Mouse (Mus musculus): Measurements from ENCODE around the gene Olfr794.

Olfr794 gene

GRCm38 (mm10) chr10:129567355-129567754, at the start of gene Olfr794:
Gene Olfr794 (plus strand): TSS chr10:129567655.
- no peak for DNase-seq (ENCODE audit: extremely low read depth, low read depth, low spot score)

- DNase-seq (ENCODE audit: extremely low read depth, low read depth, low spot score), result no peak
These were observed 46.0 kb upstream of the Olfr794 start, which contains the start of gene Olfr791 for GRCm38 (mm10) chr10:129521492-129521891. Gene Olfr791 (plus strand): TSS chr10:129521792.

- no peak for DNase-seq (ENCODE audit: extremely low read depth, low read depth, low spot score)
These were observed 28.6 kb upstream of the Olfr794 start, which contains the start of gene Olfr792 for GRCm38 (mm10) chr10:129538862-129539261. Gene Olfr792 (plus strand): TSS chr10:129539162.

GRCm38 (mm10) chr10:129549354-129549753, 18.1 kb upstream of the Olfr794 start:
- no peak for DNase-seq (ENCODE audit: extremely low read depth, low read depth, low spot score)

- DNase-seq (ENCODE audit: extremely low read depth, low read depth, low spot score), result no peak
These were observed 9.6 kb downstream of the Olfr794 start for GRCm38 (mm10) chr10:129577066-129577465.

- DNase-seq (ENCODE audit: extremely low read depth, low read depth, low spot score), result no peak
These were observed 45.0 kb downstream of the Olfr794 start, which contains the start of gene Olfr796 for GRCm38 (mm10) chr10:129612470-129612869. Gene Olfr796 (minus strand): TSS chr10:129612570.

GRCm38 (mm10) chr10:129621724-129622123, 54.3 kb downstream of the Olfr794 start:
- DNase-seq (ENCODE audit: extremely low read depth, low read depth, low spot score), result no peak

Measured in fat pad, adult 2 months (tissue).